Mouse (Mus musculus) kidney, embryonic 14.5 days (tissue): ENCODE measurements around the gene 1700016D06Rik. TPM values are rescaled to one million over a fixed set of nuclear protein-coding genes. Genes with fewer than 3 reads are reported as not detected.

ENCODE experiments used
- ATAC-seq: fragments of 200-750 bp; cut with Nextera tagmentation; 2 replicates; pipeline ENCODE4 v1.8.0; 2017; ENCODE audit warnings: moderate number of reproducible peaks, mild to moderate bottlenecking, moderate TSS enrichment, moderate library complexity; ENCODE audit not compliant: low FRiP score, low TSS enrichment
- H3K27ac ChIP-seq: fragments of 300-500 bp; sonication (generic); 2 replicates; pipeline ENCODE4 v1.5.1; 2014; ENCODE audit warnings: low read depth, mild to moderate bottlenecking, low read length, moderate library complexity, mixed read lengths
- H3K27me3 ChIP-seq: fragments of 300-500 bp; sonication (generic); 2 replicates; pipeline ENCODE4 v1.6.1; 2014; ENCODE audit warnings: mild to moderate bottlenecking, low read length; ENCODE audit not compliant: control insufficient read depth, insufficient read depth
- H3K36me3 ChIP-seq: fragments of 300-500 bp; sonication (generic); 2 replicates; pipeline ENCODE4 v1.6.1; 2014; ENCODE audit warnings: low read length, mixed read lengths; ENCODE audit not compliant: control insufficient read depth, insufficient read depth
- H3K4me1 ChIP-seq: fragments of 300-500 bp; sonication (generic); 2 replicates; pipeline ENCODE4 v1.6.1; 2014; ENCODE audit warnings: low read length, mixed read lengths; ENCODE audit not compliant: control insufficient read depth, insufficient read depth
- H3K4me2 ChIP-seq: fragments of 300-500 bp; sonication (generic); replicated peaks from 2 replicates; pipeline ENCODE4 v1.6.1; 2014; ENCODE audit warnings: low read depth, mild to moderate bottlenecking, low read length
- H3K4me3 ChIP-seq: fragments of 300-500 bp; sonication (generic); 2 replicates; pipeline ENCODE4 v1.5.1; 2014; ENCODE audit warnings: mild to moderate bottlenecking, low read length
- H3K9ac ChIP-seq: fragments of 300-500 bp; sonication (generic); 2 replicates; pipeline ENCODE4 v1.6.1; 2014; ENCODE audit warnings: low read depth, mild to moderate bottlenecking, low read length, moderate library complexity
- H3K9me3 ChIP-seq: fragments of 300-500 bp; sonication (generic); 2 replicates; pipeline ENCODE4 v1.6.1; 2016; ENCODE audit warnings: low read length; ENCODE audit not compliant: control insufficient read depth
- WGBS: fragments of 180-500 bp; shearing (Covaris S2); extraction: QIAGEN DNeasy Blood & Tissue Kit; methylation state at CpG from one replicate; pipeline ENCODE4 v1.1.7; 2014; 5-methylcytosine and 5-hydroxymethylcytosine counted together
- polyA plus RNA-seq: library from polyadenylated mRNA; unstranded; fragments of >200 nt; fragmentation: Nextera tagmentation; extraction: Ambion mirVana; gene quantifications from 2 replicates; pipeline ENCODE4 v1.2.1, GENCODE M21; 2014

Gene 1700016D06Rik
- polyA plus RNA-seq, 1 experiment from 2014 or later: not detected

DNA sequence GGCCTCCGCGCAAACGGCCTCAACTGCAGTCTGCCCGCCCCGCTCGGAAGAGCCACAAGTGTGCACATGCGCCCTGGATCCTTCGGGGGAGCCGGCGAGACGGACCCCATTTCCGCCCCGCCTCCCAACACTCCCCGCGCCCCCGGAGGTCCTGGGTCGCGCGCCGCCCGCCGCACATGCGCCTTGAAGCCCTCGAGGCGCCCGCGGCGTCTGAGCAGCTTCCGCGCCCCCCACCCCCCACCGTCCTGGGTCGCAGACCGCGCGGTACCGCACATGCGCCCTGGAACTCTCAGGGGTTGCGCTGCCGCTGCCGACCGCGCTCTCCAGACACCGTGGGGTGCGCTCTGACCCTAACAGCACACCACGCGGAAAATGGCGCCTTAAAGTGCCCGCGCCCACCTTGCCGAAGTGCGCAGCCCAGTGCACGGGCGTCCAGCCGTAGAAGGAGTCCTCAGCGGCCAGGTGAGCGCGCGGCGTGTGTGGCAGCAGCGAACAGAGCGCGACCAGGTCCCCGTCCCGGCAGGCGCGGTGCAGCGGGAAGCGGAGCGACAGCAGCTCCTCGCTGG, 65.8 kb downstream of the 1700016D06Rik start:
- no peaks in the 10 kb centered on the region for H3K9me3 ChIP-seq
- H3K27me3 ChIP-seq: no peaks in the 10 kb centered on the region
- peaks cover 25% of the 10 kb centered on the region for H3K36me3 ChIP-seq
- peak overlapping the region; percentile 98 for H3K27ac ChIP-seq
- H3K4me3 ChIP-seq: peak overlapping the region; percentile 75
- peak; percentile 83 for ATAC-seq
- under 1% methylated on average over 68 of the region's 70 CpGs for WGBS
- H3K4me1 ChIP-seq: peaks cover 16% of the 10 kb centered on the region
- peak overlapping the region; percentile 91 for H3K9ac ChIP-seq
- H3K4me2 ChIP-seq: peak overlapping the region; percentile 80

DNA sequence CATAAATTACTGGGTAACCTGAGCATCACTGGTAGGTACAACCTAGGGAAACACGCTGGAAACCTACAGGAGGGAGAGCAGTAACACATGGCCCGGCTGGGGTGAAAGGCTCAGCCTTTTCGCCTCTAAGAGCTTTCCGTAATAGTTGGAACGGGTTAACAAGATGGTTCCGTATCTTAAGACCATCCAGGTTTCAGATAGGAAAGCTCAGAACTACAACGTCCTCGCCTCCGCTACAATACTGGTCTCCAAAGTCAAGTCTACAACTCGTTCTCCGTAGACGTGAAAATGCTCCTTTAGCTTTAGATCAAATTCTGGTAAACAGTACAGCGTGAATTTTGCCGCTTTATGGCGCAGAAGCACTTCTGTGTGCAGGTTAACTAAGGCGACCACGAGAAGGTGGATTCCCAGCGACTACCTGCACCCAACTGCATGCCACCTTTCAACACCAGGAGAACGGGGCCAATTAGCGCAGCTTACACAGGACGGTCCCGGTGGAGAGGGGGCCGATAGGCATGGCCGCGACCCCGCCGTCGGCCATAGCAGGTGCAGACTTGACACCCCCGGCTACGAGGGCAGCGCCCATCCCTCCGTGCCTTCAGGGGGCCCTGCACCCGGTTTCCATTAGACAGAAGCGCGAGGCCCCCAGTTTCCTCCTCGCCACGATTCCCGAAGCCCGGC, 66.4 kb downstream of the 1700016D06Rik start:
- peak overlapping the region; percentile 98 for H3K27ac ChIP-seq
- peaks cover 16% of the 10 kb centered on the region for H3K4me1 ChIP-seq
- under 1% methylated on average over 39 of the region's 39 CpGs for WGBS
- no peaks in the 10 kb centered on the region for H3K9me3 ChIP-seq
- peak overlapping the region; percentile 75 for H3K4me3 ChIP-seq
- ATAC-seq: peak; percentile 14
- H3K36me3 ChIP-seq: peaks cover 31% of the 10 kb centered on the region
- H3K27me3 ChIP-seq: no peaks in the 10 kb centered on the region
- peak overlapping the region; percentile 91 for H3K9ac ChIP-seq
- H3K4me2 ChIP-seq: peak overlapping the region; percentile 80

DNA sequence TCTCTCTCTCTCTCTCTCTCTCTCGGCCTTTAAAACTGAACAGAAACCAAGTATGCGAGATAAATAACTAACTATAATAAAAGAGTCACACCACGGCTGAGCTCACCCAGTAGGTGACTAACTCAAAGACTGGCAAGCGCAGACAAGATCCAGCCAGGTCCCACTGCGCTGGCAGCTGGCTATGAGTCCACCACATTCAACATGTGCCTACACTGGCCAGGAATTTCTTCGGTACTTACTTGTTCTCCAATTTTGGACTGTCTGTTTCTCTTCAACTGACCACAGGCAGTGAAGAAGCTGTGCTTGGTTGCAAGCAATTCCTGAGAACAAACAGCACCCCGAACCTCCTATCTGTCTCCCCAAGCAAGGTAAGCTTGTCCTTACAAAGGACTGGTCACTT, 67.4 kb downstream of the 1700016D06Rik start:
- peaks cover 16% of the 10 kb centered on the region for H3K4me1 ChIP-seq
- 56% methylated on average over 7 of the region's 7 CpGs for WGBS
- H3K36me3 ChIP-seq: peaks cover 42% of the 10 kb centered on the region
- no peaks in the 10 kb centered on the region for H3K9me3 ChIP-seq
- ATAC-seq: no peak
- H3K4me2 ChIP-seq: peak overlapping the region; percentile 80
- H3K27ac ChIP-seq: no peak overlapping the region
- peak overlapping the region; percentile 91; the same call in 1 of the 2 replicates for H3K9ac ChIP-seq
- peak overlapping the region; percentile 75 for H3K4me3 ChIP-seq
- no peaks in the 10 kb centered on the region for H3K27me3 ChIP-seq

DNA sequence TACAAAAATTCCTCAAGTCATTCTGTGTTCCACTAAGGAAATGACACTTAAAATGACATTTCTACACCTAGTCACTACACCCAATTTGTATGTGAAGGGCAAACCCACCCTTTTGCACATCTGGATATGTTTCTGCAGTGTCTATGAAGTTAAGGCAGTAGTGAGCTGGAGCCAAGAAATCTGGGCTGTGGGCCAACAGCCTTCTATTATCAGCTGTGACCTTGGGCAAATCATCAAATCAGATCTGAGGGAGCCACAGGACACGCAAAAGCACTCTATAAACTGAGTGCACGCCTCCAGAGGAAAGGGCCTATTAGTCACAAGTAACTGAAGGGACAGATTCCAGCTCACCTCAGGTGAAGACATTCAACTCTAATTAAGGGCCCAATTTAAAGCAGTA, 68.5 kb downstream of the 1700016D06Rik start:
- H3K27ac ChIP-seq: no peak overlapping the region
- peaks cover 51% of the 10 kb centered on the region for H3K36me3 ChIP-seq
- 36% methylated on average over 2 of the region's 2 CpGs for WGBS
- no peaks in the 10 kb centered on the region for H3K9me3 ChIP-seq
- 0 out of 2 replicates have a peak overlapping the region, but pooled peaks have one; percentile 75 for H3K4me3 ChIP-seq
- no peak overlapping the region for H3K4me2 ChIP-seq
- H3K9ac ChIP-seq: 0 out of 2 replicates have a peak overlapping the region, but pooled peaks have one; percentile 91
- peaks cover 16% of the 10 kb centered on the region for H3K4me1 ChIP-seq
- H3K27me3 ChIP-seq: no peaks in the 10 kb centered on the region
- no peak for ATAC-seq

DNA sequence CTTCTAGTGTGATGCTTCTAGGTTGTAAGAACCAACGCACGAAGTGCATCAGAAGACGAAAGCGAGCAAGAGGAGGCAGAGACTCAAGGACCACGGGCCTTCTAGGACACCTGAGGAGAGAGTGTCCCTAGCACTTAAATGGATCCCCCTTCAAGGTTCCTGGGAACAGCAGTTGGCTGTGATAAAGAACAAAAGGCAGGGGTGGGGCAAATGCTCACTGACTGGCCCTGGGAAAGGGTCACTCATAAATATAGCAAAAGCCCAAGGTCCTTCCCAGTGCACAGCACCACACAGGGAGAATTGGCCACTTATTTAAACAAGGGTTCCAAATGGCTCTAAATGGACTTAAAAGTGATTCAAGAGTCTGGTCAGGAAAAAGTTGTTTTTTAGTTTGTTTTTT, 71.7 kb downstream of the 1700016D06Rik start:
- no peak overlapping the region for H3K27ac ChIP-seq
- no peak overlapping the region for H3K4me2 ChIP-seq
- no peaks in the 10 kb centered on the region for H3K9me3 ChIP-seq
- no peak overlapping the region for H3K9ac ChIP-seq
- no peak overlapping the region for H3K4me3 ChIP-seq
- H3K36me3 ChIP-seq: peaks cover 75% of the 10 kb centered on the region
- no peaks in the 10 kb centered on the region for H3K27me3 ChIP-seq
- H3K4me1 ChIP-seq: peaks cover 16% of the 10 kb centered on the region
- WGBS: 70% methylated on average over 5 of the region's 5 CpGs
- ATAC-seq: no peak

DNA sequence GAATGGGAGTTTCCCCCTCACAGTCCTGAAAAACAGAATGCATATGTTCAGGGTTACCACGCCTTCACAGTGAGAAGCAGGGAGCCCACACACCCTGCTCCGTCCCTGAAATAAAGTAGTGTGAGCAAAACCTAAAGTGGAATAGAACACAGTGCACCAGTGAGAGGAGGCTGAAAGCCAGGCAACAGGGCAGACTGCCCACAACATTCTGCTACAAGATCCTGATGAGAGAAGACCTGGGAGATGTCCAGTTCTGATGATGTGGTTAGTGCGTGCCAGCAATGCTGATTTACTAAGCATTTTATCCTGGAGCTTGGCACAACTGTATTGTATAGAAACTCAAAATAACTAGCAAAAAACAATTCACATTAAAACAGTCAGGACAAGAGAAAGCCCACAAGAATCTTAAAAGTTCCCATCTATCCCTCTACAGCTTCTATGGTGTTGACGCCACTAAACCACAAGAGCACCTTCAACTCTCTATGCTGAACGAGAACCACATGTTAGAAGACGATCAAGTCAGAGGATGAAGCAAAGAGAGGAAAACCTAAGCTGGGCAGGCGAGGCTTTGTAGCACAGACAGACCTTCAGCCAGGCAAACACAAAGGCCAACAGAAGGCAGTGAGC, 72.2 kb downstream of the 1700016D06Rik start:
- Histone ChIP-seq H3K36me3 (peaks cover 78% of the 10 kb centered on the region), H3K9ac (no peak overlapping the region), H3K27me3 (no peaks in the 10 kb centered on the region), H3K4me1 (peaks cover 13% of the 10 kb centered on the region), H3K4me3 (no peak overlapping the region), H3K27ac (no peak overlapping the region), H3K9me3 (no peaks in the 10 kb centered on the region), H3K4me2 (no peak overlapping the region)
- ATAC-seq: no peak
- WGBS: 84% methylated on average over 7 of the region's 7 CpGs

DNA sequence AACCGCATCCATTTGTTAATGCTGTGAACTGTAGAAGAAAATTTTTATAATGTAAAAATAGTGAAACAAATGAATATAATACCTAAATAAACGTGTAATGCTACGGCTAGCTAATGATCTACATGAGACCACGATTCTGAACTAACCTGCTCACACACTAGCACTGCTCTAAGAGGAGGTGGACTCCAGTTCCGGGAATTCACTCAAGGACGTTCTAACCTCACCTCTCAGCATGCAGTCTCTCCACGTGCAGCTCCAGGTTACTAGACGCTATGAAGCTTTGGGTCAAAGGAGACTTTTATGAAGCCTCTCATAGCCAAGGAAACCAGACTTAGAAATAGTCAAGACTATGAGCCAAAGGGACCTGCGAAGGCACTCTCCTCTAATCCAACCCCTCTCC, 73.1 kb downstream of the 1700016D06Rik start:
- WGBS: 82% methylated on average over 9 of the region's 9 CpGs
- peaks cover 85% of the 10 kb centered on the region for H3K36me3 ChIP-seq
- H3K27me3 ChIP-seq: no peaks in the 10 kb centered on the region
- no peak overlapping the region for H3K4me2 ChIP-seq
- no peak overlapping the region for H3K9ac ChIP-seq
- ATAC-seq: no peak
- H3K9me3 ChIP-seq: no peaks in the 10 kb centered on the region
- peaks cover 4% of the 10 kb centered on the region for H3K4me1 ChIP-seq
- no peak overlapping the region for H3K4me3 ChIP-seq
- H3K27ac ChIP-seq: no peak overlapping the region

DNA sequence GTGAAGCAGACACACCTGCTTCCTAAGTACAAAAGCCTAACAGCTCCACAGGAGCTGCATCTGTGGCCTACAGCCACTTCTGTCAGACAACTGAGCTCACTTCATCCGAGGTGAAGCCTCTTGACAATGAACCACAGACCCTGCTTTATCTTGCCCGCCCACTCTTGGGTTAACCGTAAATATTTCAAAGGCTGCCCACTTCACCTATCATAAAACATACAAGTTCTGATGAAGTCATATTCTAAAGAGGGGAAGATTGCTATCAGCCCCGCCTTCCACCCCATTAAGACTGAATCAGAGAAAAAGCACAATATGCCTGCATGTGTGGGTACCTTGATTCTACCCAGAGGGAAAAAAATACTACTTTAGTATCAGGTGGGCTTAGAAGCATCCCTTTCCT, 75.8 kb downstream of the 1700016D06Rik start:
- Histone ChIP-seq H3K4me2 (no peak overlapping the region), H3K9ac (no peak overlapping the region), H3K36me3 (peaks cover 84% of the 10 kb centered on the region), H3K27me3 (no peaks in the 10 kb centered on the region), H3K4me3 (no peak overlapping the region), H3K4me1 (no peaks in the 10 kb centered on the region), H3K27ac (no peak overlapping the region), H3K9me3 (no peaks in the 10 kb centered on the region)
- no peak for ATAC-seq
- 82% methylated on average over 4 of the region's 4 CpGs for WGBS

DNA sequence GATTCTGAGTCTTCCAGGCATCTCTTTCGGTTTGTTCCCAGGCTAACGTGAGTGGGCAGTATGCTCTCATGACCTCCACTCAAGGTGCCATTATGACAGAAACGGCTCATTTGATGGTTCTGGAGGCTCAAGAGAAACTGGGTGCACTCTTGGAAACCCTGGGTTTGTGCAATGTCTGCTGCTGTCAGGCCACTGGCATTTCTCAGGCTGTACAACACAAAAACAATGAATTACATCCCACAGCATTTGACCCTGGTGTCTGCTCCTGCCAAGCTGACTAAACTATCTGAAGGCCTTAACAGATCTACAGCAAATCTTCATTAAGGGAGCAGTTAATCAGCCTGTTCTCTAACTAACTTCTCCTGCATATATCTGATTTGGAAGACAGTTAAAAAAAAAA, 81.8 kb downstream of the 1700016D06Rik start:
- H3K9ac ChIP-seq: no peak overlapping the region
- H3K4me2 ChIP-seq: no peak overlapping the region
- no peak overlapping the region for H3K4me3 ChIP-seq
- no peak overlapping the region for H3K27ac ChIP-seq
- peaks cover 90% of the 10 kb centered on the region for H3K36me3 ChIP-seq
- H3K4me1 ChIP-seq: no peaks in the 10 kb centered on the region
- no peaks in the 10 kb centered on the region for H3K27me3 ChIP-seq
- ATAC-seq: no peak
- WGBS: 92% methylated on average over 3 of the region's 3 CpGs
- no peaks in the 10 kb centered on the region for H3K9me3 ChIP-seq
